Mouse (Mus musculus) liver, adult (tissue): ENCODE data around the gene Wdr26.

Experiments
- GATA4 ChIP-seq: IDR thresholded peaks from 2 replicates; pipeline ENCODE4 v1.6.1; 2014; ENCODE audit warnings: mild to moderate bottlenecking, low read length; ENCODE audit not compliant: insufficient replicate concordance

Gene Wdr26

DNA sequence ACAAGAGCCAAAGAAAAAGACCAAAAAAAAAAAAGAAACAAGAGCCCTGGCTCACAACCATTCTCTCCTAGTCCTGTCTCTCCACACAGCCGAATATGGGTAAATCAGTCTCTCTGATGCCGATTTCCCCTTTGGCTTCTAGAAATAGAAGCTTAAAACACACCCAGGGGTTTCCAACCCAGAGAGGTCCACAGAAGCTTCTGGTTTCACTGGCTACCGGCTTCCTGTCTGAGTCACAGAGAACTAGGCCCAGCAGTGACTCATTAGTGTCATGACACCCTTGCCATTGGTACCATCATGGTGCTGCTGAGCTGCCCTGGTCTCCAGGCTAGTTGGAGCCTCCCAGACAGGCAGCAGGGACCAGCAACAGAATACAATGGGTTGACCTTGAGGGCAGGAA, 35.4 kb upstream of the Wdr26 start:
- no peak for TF ChIP-seq GATA4

GRCm38 (mm10) chr1:181246487-181247138, 34.8 kb upstream of the Wdr26 start:
- no peak for TF ChIP-seq GATA4

- TF ChIP-seq GATA4 = no peak
Measured at GRCm38 (mm10) chr1:181245554-181246486, 34.0 kb upstream of the Wdr26 start.

DNA sequence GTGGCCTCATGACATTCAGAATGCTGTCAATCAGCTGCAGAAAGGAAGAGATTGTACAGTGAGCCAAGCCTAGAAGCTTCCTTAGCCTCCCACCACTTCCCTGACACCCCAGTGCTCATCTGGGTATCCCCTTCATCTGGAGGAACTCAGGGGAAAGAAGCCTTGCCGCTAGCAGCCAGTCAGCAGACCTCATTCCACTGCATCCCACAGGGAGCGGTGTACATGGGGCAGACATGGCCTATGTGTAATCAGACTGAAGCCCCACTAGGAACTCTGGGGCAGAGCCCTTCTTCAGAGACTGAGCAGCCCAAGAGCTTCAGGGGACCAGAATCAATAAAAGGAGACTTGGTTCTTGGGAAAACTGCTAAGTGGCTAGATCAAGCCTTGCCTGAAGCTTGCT, 33.3 kb upstream of the Wdr26 start:
- no peak for TF ChIP-seq GATA4

GRCm38 (mm10) chr1:181241185-181241584, 29.4 kb upstream of the Wdr26 start:
- TF ChIP-seq GATA4 = no peak

- no peak for TF ChIP-seq GATA4
Measured at GRCm38 (mm10) chr1:181237332-181237731, 25.5 kb upstream of the Wdr26 start.

- no peak for TF ChIP-seq GATA4
Measured at GRCm38 (mm10) chr1:181234326-181235035, 22.7 kb upstream of the Wdr26 start.

- TF ChIP-seq GATA4 = no peak
Measured at GRCm38 (mm10) chr1:181233734-181234133, 21.9 kb upstream of the Wdr26 start.

- no peak for TF ChIP-seq GATA4
Measured at GRCm38 (mm10) chr1:181232307-181233027, 20.7 kb upstream of the Wdr26 start.

DNA sequence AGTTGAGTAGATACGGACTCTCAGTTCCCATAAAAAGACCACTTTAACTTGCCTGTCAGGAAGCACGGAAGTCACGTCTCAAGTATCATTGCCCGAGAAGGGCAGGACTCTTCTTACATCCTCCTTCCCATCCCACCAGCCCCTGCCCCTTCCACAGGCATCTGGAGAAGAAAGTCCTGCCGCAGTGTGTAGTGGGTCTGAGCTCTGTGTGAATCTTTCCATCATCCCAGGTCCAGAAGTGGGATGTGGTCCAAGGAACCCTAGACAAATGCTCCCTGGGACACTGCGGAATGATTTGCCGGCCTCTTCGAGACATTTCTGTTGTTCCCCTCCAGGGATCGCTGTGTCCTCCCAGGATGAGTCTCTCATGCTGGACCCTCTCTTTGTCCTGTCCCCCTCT, 20.0 kb upstream of the Wdr26 start:
- no peak for TF ChIP-seq GATA4

DNA sequence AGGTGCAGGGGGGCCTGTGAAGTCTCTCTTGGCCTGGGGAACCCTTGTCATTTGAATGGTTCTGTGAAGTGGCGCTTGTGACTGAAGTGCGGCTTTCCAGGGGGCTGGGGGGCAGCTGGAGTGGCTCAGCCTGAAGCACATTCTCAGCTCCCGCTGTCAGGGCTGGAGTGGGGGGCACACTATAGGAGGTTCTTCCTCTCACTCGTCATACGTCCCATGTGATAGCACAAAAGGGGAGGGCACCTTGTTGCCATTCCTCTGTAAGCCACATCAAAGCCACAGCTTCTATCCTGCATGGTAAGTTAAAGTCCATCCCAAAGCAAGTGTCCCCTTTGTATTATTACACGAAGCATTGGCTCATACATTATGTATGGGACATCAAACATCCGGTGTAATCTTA, 19.5 kb upstream of the Wdr26 start:
- TF ChIP-seq GATA4 = no peak

DNA sequence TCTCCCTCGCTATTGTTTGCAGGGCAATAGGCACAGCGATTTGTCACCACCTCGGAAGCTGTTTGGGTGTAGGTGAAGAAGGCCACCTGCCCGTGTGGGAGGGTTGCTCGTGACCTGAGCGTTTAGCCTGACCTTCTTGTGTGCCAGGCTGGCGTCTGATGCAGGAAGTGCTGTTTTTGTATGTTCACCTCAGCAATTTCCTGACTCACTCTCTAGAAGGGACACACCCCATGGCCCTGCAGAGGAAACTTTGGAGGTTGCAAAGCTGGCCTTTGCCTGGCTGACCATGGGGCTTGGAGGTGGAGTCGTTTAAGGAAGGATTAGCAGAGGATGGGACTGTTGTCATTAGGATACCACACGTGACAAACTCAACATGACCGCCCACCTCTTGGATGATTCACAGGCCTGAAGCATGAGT, 18.9 kb upstream of the Wdr26 start:
- no peak for TF ChIP-seq GATA4

DNA sequence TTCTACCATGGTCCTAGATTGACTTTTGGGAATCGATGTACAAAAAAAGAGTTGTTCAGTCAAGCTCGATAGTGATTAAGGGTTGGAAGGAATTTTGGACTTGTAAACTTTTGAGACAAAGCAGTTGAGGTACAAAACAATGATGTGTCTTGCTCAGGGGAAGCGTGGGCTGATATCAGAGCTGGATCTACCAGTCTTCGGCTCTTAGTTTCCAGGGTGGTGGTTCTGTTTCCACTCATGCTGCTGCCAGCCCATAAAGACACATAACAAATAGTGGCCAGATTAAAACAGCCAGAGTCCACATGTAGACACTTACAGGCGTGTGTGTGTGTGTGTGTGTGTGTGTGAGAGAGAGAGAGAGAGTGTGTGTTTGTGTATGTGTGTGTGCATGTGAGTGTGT, 17.2 kb upstream of the Wdr26 start:
- TF ChIP-seq GATA4 = no peak

GRCm38 (mm10) chr1:181228591-181228990, 16.8 kb upstream of the Wdr26 start:
- TF ChIP-seq GATA4 = no peak

- TF ChIP-seq GATA4 = no peak
Measured at GRCm38 (mm10) chr1:181227804-181228203, 16.0 kb upstream of the Wdr26 start.

- no peak for TF ChIP-seq GATA4
Measured at GRCm38 (mm10) chr1:181226850-181227249, 15.0 kb upstream of the Wdr26 start.

DNA sequence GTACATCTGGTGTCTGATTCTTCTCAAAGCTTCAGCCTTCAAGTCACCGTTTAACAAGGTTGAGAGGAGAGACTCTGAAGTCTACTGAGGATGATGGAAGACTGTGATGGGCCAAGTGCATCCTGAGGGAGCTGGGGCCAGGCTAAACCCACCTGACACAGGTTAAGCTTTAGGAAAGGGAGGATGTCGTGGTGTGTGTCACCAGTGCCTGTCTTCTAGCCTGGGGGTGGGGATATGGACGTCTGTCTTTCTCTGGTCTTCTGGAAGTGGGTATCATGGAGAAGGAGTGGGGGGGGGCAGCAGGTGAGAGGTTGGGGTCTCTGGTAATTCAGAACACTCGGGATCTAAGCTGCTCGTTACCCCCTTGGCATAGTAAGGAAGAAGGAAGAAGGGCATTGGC, 13.5 kb upstream of the Wdr26 start:
- TF ChIP-seq GATA4 = no peak
